Mouse (Mus musculus) v-Abl transformed pro-B cells (cell line): Measurements from ENCODE around the gene Nup62.

Experiments used
- in situ Hi-C, 2 experiments: fragments of 400-800 bp; cut with MboI; formaldehyde crosslinking; loops; one replicate each; pipeline ENCODE4 v1.15.1; 2025; ENCODE audit not compliant: unreplicated experiment in 2 of 2

Nup62 gene

GRCm38 (mm10) chr7:44841825-44842463 is 26.1 kb downstream of the Nup62 start:
- in situ Hi-C loops, result no loop called here

GRCm38 (mm10) chr7:44845006-44845405 is 29.1 kb downstream of the Nup62 start:
- in situ Hi-C loops, result no loop called here

DNA sequence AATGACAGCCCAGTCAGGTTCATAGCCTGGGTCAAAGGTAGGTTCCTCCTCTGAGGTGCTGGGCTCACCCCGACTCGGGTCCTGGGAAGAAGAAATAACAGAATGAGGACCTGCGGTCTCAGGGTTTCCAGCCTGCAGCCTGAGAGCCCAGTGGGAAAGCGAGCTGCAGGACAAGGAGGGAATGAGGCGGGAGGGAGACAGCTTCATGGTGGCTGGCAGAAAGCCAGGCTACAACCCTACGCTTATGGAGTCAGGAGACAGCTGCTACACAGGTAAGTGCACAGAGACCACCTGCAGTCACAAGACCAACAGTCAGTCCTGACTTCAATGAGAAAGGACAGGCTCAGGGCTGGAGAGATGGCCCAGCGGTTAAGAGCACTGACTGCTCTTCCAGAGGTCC is 30.9 kb downstream of the Nup62 start:
- in situ Hi-C loops, result no loop called here

DNA sequence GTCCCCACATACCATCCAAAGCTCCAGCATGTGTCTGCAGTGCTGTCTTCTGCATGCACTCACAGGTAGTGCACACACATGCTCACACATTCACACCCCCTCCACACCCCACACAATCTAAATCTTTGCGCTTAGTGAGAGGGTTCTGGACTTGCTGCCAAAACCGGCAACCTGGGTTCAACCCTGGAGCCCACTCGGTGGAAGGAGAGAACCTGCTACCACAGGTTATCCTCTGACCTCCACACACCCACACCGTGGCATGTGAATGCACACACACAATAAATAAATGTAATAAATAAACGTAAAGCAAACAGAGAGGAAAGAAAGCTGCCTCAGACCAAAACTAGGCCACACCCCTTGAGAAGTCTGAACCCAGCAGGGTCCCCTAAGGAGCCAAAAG is 31.9 kb downstream of the Nup62 start:
- in situ Hi-C loops, result no loop called here

GRCm38 (mm10) chr7:44848561-44849415 is 32.9 kb downstream of the Nup62 start, which contains the start of the genes Akt1s1 and Tbc1d17:
TSS of gene Akt1s1 (plus strand) at chr7:44848991.
TSS of gene Tbc1d17 (minus strand) at chr7:44849079.
- in situ Hi-C loops, result no loop called here

- in situ Hi-C loops, result loop anchor here (5.0 to 25.0 kb wide), 3 partner anchors 48 to 312 kb away; partner anchors contain the start of genes Fuz (in 2 of the 2), Pold1 (in 1 of the 2), Rpl13a (in 1 of the 2) and Spib (in 1 of the 2)
Measured at GRCm38 (mm10) chr7:44849416-44850111, 33.7 kb downstream of the Nup62 start.

- in situ Hi-C loops, result loop anchor here (5.0 to 25.0 kb wide), 3 partner anchors 47 to 313 kb away; partner anchors contain the start of genes Fuz (in 2 of the 2), Pold1 (in 1 of the 2), Rpl13a (in 1 of the 2) and Spib (in 1 of the 2)
Measured at GRCm38 (mm10) chr7:44850146-44850545, 34.3 kb downstream of the Nup62 start.

DNA sequence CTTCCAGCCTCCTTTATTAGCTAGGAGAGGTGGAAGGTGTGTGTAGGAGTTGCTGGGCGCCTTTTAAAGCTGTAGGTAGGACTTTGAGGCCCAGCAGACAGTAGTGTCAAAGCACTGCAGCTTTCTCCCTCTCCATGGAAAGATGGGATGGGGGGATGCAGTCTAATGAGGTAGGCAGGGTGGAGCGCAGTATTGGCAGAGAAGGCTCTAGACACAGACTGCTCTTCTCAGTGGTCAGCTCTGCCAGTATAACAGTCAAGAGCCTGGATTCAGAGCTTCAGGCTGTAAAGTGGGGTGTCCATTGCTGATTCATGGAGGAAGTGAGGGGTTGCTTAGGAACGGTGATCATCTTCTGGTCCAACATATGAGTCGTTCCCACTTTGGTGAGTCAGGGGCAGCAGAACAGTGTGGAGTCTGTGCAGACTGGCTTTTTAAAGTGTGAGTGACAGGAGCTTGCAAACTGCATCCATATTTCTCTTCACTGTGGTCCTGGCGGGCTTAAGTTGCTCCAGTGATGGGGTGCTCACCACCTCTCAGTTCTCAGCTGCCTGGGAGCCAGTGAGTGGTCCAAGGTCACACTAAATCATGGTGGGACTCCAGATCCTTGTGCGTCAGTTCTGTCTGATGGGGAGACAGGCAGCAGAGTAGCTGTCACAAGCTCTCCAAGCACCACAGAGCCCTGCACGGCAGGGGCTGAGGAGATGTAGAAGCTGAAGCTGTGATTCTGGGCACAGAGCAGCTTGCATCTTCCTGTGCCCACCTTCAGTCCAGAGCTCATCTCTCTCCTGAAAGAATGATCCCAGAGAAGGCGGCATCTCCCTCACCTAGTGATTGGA is 35.1 kb downstream of the Nup62 start:
- in situ Hi-C loops, result loop anchor here (5.0 to 25.0 kb wide), 3 partner anchors 46 to 314 kb away; partner anchors contain the start of genes Fuz (in 2 of the 2), Pold1 (in 1 of the 2), Rpl13a (in 1 of the 2) and Spib (in 1 of the 2)

DNA sequence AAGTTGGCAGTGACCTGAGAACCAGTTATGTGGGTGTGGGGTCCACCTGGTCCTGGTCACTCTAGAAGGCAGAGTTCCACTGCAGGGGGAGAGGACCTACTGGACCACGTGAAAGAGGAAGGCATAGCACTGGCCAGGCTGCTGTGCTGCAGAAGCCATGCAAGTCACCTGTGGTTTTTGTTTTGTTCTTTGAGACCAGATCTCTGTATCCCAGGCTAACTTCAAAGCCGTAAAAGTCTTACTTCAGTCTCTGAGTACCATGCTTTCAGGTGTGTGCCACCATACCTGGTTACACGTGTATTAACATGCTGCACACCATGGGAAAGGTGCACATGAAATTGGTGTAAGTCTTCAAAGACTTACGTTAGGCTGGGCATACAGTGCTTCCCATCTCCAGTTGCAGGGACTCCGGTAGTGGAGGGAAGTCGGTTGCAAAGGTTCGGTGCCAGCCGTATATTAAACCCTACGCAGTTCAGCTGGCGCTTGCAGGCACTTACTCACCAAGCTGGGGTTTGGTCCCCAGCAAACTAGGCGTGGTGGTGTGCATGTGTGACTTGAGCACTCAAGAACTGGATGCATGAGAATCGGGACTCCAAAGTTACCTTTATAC is 35.8 kb downstream of the Nup62 start:
- in situ Hi-C loops, result loop anchor here (5.0 to 25.0 kb wide), 3 partner anchors 46 to 314 kb away; partner anchors contain the start of genes Fuz (in 2 of the 2), Pold1 (in 1 of the 2), Rpl13a (in 1 of the 2) and Spib (in 1 of the 2)

DNA sequence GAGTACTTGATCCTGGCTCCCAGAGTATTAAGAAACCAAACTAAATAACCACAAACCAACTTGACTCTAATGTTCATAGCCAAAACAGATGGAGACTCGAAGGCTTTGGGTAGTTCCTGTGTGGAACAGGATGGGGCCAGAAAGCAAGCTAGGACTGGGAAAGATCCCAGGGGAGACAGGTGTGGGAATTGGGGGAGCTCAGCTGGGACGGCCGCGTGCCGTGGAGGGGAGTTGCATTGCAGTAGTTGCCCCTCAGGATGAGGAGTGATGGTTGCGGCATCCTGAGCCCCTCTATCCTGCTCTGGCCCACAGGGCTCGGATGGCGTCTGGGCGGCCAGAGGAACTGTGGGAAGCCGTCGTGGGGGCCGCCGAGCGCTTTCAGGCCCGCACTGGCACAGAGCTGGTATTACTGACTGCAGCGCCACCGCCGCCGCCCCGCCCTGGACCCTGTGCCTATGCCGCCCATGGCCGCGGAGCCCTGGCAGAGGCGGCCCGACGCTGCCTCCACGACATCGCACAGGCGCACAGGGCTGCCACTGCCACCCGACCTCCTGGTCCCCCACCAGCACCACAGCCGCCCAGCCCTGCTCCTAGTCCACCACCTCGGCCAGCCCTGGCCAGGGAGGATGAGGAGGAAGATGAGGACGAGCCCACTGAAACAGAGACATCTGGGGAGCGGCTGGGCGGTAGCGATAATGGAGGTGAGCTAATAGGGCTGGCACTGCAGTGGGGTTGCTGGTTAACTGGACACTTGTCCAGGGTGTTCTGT is 36.6 kb downstream of the Nup62 start:
- in situ Hi-C loops, result loop anchor here (5.0 to 25.0 kb wide), 3 partner anchors 45 to 315 kb away; partner anchors contain the start of genes Fuz (in 2 of the 2), Pold1 (in 1 of the 2), Rpl13a (in 1 of the 2) and Spib (in 1 of the 2)

- in situ Hi-C loops, result loop anchor here (5.0 to 25.0 kb wide), 3 partner anchors 44 to 316 kb away; partner anchors contain the start of genes Fuz (in 2 of the 2), Pold1 (in 1 of the 2), Rpl13a (in 1 of the 2) and Spib (in 1 of the 2)
Measured at GRCm38 (mm10) chr7:44853065-44853464, 37.2 kb downstream of the Nup62 start.

- in situ Hi-C loops, result loop anchor here (5.0 to 25.0 kb wide), 3 partner anchors 44 to 316 kb away; partner anchors contain the start of genes Fuz (in 2 of the 2), Pold1 (in 1 of the 2), Rpl13a (in 1 of the 2) and Spib (in 1 of the 2)
Measured at GRCm38 (mm10) chr7:44853596-44854355, 37.9 kb downstream of the Nup62 start.

GRCm38 (mm10) chr7:44854356-44855031 is 38.6 kb downstream of the Nup62 start:
- in situ Hi-C loops, result loop anchor here (5.0 to 25.0 kb wide), 3 partner anchors 43 to 317 kb away; partner anchors contain the start of genes Fuz (in 2 of the 2), Pold1 (in 1 of the 2), Rpl13a (in 1 of the 2) and Spib (in 1 of the 2)

GRCm38 (mm10) chr7:44855036-44855435 is 39.1 kb downstream of the Nup62 start:
- in situ Hi-C loops, result loop anchor here in 1 of 2 experiments (25.0 kb wide), 1 partner anchor 318 kb away; the partner anchor contains the start of genes Pold1 and Spib

DNA sequence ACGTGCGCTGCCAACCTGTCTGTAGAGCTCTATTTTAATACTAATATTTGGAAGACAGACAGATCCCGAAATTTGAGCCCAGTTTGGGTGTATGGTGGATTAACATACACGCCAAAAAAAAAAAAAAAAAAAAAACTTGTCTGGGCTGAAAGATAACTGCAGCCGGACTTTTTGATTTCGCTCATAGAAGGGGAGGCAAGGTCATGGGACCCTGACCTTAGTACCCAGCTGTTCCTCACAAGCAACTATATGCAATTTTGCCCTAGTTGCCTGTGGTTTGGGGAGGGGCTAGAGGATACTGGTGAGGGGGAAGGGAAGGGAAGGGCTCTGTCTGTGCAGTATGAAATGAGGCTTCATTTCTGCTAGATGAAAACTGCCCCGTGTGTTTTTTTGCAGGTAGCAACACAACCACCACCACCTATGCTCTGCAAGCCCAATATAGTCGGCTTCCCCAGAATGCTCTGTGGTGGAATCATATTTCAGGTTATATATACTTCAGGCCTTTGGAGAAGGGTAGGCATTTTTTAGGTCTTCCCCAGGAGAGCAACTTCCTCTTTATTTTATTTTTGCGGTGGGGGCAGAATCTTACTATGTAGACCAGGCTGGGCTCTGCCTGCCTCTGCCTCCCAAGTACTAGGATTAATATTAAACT is 40.5 kb downstream of the Nup62 start:
- in situ Hi-C loops, result loop anchor here in 1 of 2 experiments (25.0 kb wide), 1 partner anchor 319 kb away; the partner anchor contains the start of genes Pold1 and Spib
